Mouse (Mus musculus): ENCODE results near the gene Lcp1. TPM values are rescaled to one million over a fixed set of nuclear protein-coding genes. Genes with fewer than 3 reads are reported as not detected.
"Not testable (repeated sequence)": the region's sequence is repeated elsewhere in the genome, so short reads cannot be mapped to it uniquely, and the experiment has no call there.

Lcp1 gene
- 1,000 to 10,000 TPM; 1,283 to 1,916 (median 1,300) TPM for polyA plus RNA-seq (2017; shearing (Covaris generic))

DNA sequence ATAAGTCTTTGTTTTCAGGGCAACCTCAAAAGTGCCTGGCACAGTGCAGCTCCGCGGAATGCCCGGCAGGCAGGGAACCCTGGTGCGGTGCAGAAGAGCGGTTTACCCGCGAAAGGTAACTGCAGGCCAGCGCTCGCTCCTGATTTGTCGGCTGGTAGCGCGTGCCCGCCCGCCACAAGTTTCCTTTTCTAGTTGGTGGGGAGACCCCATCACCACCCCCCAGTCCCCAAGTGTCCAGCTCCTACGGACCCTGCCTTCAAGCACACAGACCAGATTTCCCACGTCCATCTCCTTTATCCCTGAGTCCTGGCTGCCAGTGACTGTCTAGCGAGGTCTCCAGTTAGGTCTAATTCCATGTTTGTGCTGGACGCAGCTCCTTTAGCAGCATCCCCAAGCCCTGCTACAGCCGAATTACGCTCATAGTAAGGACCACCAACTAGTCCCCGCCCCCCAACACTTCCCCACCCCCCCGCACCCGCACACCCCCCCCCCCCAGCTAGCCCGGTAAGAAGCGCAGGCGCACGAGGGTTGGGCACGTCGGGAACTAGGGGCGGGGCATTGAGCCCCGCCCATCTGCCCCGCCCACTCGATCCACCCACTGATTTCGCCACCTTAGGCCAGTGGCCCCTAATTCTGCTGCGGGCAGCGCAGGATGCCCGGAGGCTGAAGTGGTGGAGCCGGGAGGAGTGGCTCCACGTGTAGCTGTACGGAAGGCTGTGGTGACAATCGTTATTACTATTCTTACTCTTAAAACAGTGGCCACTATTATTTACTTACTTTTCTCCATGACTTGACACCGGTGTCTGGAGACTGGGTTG is at the start of gene Lcp1, which contains the start of gene Lrrc63:
TSS of gene Lcp1 (plus strand) at position 601 of the 818 bp plus-strand sequence.
TSS of gene Lrrc63 (minus strand) at position 381 of the 818 bp plus-strand sequence.
- peak; percentile 51 for ATAC-seq

GRCm38 (mm10) chr14:75102956-75103355 is 27.9 kb upstream of the Lcp1 start:
- ATAC-seq, result no peak

DNA sequence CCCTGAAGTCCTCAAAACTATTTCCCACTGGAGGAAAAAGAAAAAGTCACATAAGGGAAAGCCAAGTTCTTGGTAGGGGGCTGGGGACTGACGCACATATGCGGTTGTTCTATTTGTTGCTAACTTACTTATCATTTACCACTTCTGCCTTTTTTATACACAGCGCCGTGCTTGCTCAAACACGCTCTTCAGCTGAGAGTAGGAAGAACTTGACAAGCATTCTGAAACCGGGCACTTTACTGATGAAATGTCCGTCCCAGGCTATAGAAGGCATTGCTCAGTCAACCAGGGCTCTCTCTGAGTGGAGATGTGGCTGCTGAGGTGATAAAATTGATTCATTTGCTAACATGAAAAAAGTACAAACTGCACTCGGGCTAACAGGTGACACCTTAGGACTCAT is 9.2 kb upstream of the Lcp1 start:
- no peak for ATAC-seq

DNA sequence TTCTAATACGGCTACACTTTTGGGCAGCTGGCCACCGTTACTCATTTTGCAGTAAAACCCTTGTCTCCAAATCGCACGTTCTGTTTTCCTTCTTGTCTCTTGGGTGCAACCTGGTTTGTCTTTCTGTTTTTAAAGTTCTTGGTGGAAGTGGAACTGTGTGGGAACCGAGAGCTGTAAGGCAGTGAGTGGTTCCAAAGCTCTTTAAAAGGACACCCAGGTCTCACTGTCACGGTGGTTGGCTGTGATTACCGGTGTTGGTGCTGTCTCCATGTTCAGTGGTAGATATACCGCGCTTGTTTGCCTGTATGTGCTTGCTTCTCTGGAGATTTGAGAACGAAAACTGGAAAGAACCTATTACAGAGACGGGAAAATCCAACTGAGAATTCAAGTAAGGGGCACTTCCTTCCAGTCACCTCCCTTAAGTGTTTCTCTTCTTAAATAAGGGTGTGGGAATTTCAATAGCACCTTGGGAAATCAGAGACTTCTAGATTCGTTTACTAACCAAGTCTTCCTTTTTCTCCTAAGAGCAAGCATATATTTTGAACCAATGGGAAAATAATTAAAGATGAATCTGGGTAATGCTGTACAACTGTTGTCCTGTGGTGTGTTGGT is 529 bp downstream of the Lcp1 start:
- peak; percentile 39 for ATAC-seq

DNA sequence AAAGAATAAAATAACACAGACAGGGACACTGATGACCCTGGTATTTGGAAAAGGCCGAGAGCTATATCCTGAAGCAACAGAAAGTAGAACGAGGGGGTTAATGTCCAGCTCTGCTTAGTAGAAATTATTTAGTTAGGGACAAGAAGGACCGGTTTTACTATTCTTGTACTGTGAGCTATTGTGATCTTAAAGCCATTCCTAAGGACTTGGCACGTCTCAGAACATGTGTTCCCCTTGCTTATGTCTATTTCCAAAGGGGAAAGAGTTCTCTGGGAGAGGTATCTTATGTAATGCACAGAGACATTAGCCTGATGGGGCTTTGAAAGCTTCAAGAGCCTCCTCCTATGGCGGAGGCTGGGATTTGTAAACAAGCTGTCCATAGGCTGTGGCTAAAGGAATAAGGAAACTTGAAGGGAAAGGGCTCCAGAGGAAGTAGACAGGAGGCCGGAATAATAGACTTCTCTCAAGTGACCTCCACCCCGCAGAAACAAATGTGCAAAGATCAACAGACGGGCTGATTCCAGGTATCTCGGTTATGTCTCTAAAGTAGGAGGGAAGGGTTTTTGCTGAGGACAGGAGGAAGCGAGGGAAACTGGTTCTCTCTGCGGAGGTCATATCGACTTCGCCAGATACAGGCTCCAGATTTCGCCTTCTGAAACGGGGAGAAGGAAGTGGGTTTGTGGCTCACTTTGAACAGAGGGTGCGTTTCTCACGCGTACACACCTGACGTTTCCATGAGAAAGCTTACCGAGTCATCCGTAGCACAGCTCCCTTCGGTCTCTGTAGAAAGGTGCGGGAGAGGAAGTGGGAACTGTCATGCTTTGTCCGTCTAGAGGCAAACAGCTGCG is 5.4 kb downstream of the Lcp1 start:
- ATAC-seq, result peak; percentile 67

DNA sequence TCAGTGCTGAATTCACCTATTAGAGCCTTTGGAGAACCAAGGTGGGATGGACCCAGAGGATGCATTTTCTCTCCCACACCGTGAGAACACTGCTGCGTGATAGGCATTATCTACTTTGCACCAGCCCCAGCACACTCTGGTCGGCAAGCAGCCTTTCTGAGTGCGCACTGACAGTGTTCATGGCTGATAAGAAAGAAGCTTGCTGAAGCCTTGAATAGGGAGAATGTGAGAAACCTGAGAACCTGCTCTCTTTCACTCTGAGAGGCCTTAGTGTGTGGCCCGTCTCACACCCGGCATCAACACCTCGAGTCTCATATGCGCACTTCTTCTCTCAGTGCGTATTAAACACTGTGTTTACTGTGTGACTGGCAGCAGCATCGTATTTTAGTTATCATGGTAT is 7.6 kb downstream of the Lcp1 start:
- ATAC-seq, result no peak

GRCm38 (mm10) chr14:75139225-75139624 is 8.3 kb downstream of the Lcp1 start:
- no peak for ATAC-seq

- not testable (repeated sequence) for ATAC-seq
Measured at GRCm38 (mm10) chr14:75147706-75148105, 16.8 kb downstream of the Lcp1 start.

- ATAC-seq, result no peak
Measured at GRCm38 (mm10) chr14:75148229-75148628, 17.3 kb downstream of the Lcp1 start.

DNA sequence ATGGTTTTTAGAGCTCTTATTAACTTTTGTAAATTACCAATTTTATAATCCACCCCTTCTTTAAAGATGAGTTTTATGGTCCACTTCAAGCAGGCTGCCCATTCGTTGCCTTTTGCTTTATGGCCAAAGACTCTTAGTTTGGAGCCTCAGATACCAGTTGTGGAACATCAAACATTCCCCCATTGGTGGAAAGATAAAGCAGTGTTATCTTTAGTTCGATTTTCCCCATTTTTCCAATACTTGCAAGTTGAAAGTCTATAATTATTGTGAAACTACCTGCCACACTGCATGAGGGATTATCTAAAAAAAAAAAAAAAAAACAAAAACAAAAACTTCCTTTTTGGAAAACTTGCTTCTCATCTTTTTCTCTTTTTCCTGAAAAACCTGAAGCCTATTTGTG is 19.8 kb downstream of the Lcp1 start:
- no peak for ATAC-seq

DNA sequence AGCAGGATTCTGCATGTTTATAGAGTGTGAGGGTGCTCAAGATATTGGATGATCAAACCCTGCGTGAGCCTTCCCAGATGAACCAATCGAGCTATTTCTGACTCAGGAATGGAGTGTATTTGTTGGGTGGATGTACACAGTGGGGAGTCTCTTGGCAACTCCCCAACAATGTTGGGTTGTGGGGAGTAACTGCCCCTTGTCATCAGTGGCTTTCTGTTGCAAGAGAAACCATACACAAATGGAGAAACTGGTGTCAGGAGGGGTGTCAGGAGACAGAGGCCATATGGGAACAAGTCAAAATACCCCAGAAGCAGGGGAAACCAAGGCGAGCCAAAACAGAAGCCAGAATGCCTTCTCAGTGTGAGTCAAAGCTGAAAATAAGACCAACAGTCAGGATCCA is 20.2 kb downstream of the Lcp1 start:
- no peak for ATAC-seq

DNA sequence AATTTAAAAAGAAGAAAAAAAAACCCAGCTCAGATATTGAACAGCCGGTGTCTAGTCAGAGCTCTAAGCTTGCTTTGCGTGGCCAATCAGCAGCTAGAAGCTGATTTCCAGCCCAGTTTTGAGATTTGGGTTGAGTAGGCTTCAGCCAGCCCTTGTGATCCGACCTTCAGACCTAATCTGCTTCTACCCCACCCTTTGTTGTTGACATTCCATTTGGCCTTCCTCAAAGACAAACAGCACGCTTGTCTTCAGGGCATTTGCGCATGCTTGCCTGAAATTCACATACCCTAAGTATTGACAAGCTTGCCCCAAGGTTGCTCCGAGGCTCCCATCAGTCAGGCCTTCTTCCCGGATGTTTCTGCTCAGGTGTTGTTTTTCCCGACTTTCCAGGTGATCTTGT is 23.6 kb downstream of the Lcp1 start:
- no peak for ATAC-seq

DNA sequence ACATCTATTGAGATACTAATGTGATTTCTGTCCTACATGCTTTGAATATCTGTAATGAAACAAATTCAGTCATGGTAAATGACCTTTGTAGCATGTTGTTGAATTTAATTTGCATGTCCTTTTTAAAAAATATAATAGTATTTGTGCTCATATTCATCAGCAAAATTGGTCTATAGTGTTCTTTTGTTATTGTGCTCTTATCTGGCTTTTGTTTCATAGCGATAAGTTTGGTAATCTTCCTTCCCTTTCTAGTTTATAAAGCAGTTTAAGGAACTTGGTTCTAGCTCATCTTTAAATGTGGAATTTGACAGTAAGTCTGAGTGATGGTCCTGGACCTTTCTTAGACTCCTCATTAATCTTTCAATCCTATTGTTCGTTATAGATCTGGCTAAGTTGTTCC is 28.5 kb downstream of the Lcp1 start:
- no peak for ATAC-seq

GRCm38 (mm10) chr14:75163866-75164265 is 33.0 kb downstream of the Lcp1 start:
- ATAC-seq, result no peak

DNA sequence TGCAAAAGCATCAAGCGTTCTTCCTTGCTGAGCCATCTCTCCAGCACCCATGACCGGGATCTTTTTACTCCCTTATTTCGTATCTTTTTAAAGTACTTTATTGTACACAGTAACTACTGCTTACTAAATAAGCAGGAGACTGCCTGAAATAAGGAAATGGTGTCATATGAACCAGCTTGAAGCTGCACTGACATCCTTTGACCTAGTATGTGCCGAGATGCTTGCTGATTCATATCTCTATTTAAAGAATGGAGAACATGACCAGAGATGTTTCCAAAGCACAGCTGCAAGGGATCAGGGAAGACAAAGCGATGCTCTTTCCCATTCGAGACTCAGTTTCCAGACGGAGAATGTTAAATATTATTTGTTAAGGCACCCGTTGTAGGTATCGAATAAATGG is 33.4 kb downstream of the Lcp1 start:
- no peak for ATAC-seq

- ATAC-seq, result no peak
Measured at GRCm38 (mm10) chr14:75165574-75166131, 34.8 kb downstream of the Lcp1 start.

GRCm38 (mm10) chr14:75168501-75168900 is 37.6 kb downstream of the Lcp1 start:
- ATAC-seq, result no peak

DNA sequence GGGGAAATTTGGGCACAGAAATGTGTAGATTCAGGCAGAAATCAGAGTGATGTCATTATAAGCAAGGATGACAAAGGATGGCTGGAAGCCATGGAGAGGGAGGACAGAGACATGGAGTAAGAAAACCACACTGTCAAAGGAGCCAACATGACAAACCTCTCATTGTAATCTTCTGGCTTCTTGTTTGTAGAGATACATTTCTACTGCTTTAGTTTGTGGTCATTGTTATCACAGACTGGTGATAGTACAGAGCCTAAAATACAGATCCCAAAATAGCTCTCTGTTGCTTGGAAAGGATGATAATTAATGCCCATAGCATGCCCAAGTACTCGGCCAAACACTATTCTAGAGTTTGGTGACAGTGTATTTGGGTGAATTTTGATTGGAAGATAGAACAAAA is 39.6 kb downstream of the Lcp1 start:
- no peak for ATAC-seq

DNA sequence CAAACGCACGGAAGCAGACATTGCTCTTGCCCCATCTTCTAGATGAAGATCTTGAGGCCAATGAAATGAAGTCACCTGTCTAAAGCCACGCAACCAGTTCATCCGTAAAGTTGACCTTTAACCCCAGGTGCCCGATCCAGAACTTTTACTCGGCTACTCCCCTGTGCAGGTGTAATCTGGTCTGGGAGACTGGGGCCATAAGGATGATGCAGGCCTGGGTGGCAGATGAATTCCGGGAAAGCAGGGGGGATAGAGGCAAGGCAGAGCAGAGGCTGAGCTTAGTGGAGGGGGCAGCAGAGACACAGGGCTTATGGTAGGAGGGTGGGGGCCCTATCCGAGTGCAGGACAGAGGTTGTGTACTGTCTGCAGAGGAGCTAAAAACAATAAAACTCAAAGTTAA is 43.4 kb downstream of the Lcp1 start:
- ATAC-seq, result no peak

DNA sequence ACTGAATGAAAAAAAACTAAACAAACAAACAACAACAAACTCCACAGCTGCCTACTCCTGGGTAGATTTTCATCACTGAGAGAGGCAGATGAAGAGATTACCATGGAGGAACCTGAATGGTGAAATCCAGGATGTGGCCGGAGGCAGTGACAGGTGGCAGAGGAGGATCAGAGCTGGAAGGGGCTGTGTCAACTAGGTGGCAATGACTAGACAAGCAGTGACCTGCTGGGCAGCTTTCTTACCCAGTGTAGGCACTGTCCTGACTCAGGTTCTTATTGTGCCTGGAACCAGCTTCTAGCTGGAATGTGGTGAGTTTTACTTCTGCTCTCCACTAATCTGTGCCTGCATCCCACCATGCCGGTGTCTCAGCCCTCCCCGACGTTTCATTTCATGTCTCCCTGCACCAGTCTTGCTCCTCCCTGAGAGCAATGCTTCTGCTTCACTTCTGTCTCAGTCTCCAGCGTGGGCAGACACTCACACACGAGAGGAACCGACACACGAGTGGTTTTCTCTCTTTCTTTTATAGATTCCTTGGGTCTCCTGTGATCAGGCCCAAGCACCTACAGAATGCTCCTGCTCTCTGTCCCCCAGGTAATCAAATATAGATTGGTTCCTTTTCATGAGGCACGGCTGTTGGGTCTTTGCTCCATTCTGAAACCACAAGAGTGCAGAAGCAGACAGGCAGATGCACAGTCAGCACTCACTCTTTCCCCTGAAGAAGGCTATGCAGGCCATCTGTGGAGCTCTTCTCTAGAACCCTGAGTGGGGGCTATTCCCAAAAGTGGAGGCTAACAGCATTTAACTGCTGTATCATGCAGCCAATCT is 44.0 kb downstream of the Lcp1 start:
- ATAC-seq, result no peak

DNA sequence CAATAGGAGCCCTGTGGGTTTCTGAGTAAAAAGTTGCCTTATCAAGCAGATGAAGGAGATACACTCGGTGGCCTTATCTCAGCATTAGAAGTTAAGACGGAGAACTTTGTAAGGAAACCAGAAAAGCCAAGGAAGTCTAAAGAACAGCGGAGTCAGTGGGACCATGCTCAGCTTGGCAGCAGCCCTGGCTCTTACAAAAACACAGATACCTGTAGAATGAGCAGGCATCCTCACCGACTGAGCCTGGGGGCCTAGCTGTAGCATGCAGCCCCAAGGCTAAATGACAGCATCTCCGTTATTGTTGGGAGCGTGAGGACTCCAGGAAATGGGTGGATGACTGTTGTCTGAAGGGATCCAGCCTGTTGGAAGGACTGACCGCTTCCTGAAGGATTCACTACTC is 44.9 kb downstream of the Lcp1 start:
- ATAC-seq, result no peak

Data from inflammation-experienced regulatory T-cells, adult 6 months (primary cell).